Mouse (Mus musculus) embryonic fibroblast, embryonic 13.5 days (primary cell): Measurements from ENCODE around the gene Tfap2b.

Experiments
- CTCF ChIP-seq: IDR thresholded peaks from 2 replicates; pipeline ENCODE4 v1.5.1; 2011; ENCODE audit warnings: mild to moderate bottlenecking, control low read depth, low read length, moderate library complexity, borderline replicate concordance; ENCODE audit not compliant: insufficient read depth
- POLR2A ChIP-seq: IDR thresholded peaks from 2 replicates; pipeline ENCODE4 v1.6.1; 2011; ENCODE audit warnings: low read depth, mild to moderate bottlenecking, control low read depth, low read length, moderate library complexity

- TF ChIP-seq CTCF (no peak), POLR2A (no peak)
These were observed 31.3 kb downstream of the Tfap2b start for GRCm38 (mm10) chr1:19240054-19240453.
